Mouse (Mus musculus) CH12.LX (cell line): ENCODE results near the gene E2f2. TPM values are rescaled to one million over a fixed set of nuclear protein-coding genes. Genes with fewer than 3 reads are reported as not detected.

Source experiments
- DNase-seq: peaks from one replicate; pipeline ENCODE4 v3.0.0-alpha.2; 2013; ENCODE audit errors: extremely low read depth
- H3K27ac ChIP-seq: 2 replicates; pipeline ENCODE4 v1.5.1; 2012; ENCODE audit warnings: low read depth, mild to moderate bottlenecking, control low read depth, moderate library complexity; ENCODE audit not compliant: insufficient read depth
- H3K27me3 ChIP-seq: replicated peaks from 2 replicates; pipeline ENCODE3; 2012; ENCODE audit warnings: inconsistent platforms
- H3K36me3 ChIP-seq, 2 experiments: replicated peaks in 1 of 2; 2 replicates each; pipeline versions ENCODE3 to v1.6.1; 2012; ENCODE audit warnings: inconsistent platforms in 1 of 2, low read length in 1 of 2, mild to moderate bottlenecking in 1 of 2, mixed read lengths in 1 of 2, moderate library complexity in 1 of 2; ENCODE audit not compliant: control insufficient read depth in 1 of 2, insufficient read depth in 1 of 2
- H3K4me1 ChIP-seq, 2 experiments: 2 replicates each; pipeline ENCODE4 v1.6.1; 2012; ENCODE audit warnings: inconsistent platforms in 1 of 2, moderate library complexity in 1 of 2; ENCODE audit not compliant: insufficient read depth in 2 of 2, control insufficient read depth in 1 of 2
- H3K4me2 ChIP-seq: 2 replicates; pipeline ENCODE4 v1.6.1; 2012; ENCODE audit warnings: low read depth, mild to moderate bottlenecking, control low read depth; ENCODE audit not compliant: poor library complexity, insufficient read depth, severe bottlenecking
- H3K4me3 ChIP-seq, 3 experiments: fragments of 150-350 bp in 1 of 3; sonication (generic) in 1 of 3; replicated peaks in 1 of 3; 2 replicates each; pipeline versions ENCODE3 to v1.5.1; 2011 to 2012; ENCODE audit warnings: low read depth in 2 of 3, low read length in 2 of 3, mild to moderate bottlenecking in 2 of 3, moderate library complexity in 2 of 3, control low read depth in 1 of 3, improper control_type of control experiment in 1 of 3, inconsistent platforms in 1 of 3, mixed read lengths in 1 of 3; ENCODE audit not compliant: poor library complexity in 1 of 3
- H3K79me2 ChIP-seq: replicated peaks from 2 replicates; pipeline ENCODE4 v1.6.1; 2012; ENCODE audit warnings: mild to moderate bottlenecking, moderate library complexity; ENCODE audit not compliant: control insufficient read depth, poor library complexity, insufficient read depth, severe bottlenecking; ENCODE audit errors: extremely low read depth
- H3K9ac ChIP-seq: 2 replicates; pipeline ENCODE4 v1.6.1; 2012; ENCODE audit warnings: low read depth, mild to moderate bottlenecking, control low read depth, moderate library complexity; ENCODE audit not compliant: insufficient read depth
- H3K9me3 ChIP-seq: replicated peaks from 2 replicates; pipeline ENCODE3; 2012; ENCODE audit warnings: low read length, inconsistent platforms, mixed read lengths
- CTCF ChIP-seq, 2 experiments: IDR thresholded peaks in 1 of 2; conservative IDR thresholded peaks in 1 of 2; 2 replicates each; pipeline ENCODE4 v1.5.1; 2011 to 2012; ENCODE audit warnings: low read depth in 2 of 2, low read length in 2 of 2, improper control_type of control experiment in 1 of 2, inconsistent platforms in 1 of 2, mild to moderate bottlenecking in 1 of 2, moderate library complexity in 1 of 2
- EP300 ChIP-seq: IDR thresholded peaks from 2 replicates; pipeline ENCODE4 v1.6.1; 2011; ENCODE audit warnings: low read length, improper control_type of control experiment
- ETS1 ChIP-seq: conservative IDR thresholded peaks from 2 replicates; pipeline ENCODE4 v1.6.1; 2012; ENCODE audit warnings: low read depth, mild to moderate bottlenecking, inconsistent platforms, low read length, improper control_type of control experiment, moderate library complexity
- HCFC1 ChIP-seq: IDR thresholded peaks from 2 replicates; pipeline ENCODE4 v1.6.1; 2012; ENCODE audit warnings: low read depth, mild to moderate bottlenecking, inconsistent platforms, low read length, improper control_type of control experiment
- IRF4 ChIP-seq: IDR thresholded peaks from 2 replicates; pipeline ENCODE4 v1.6.1; 2014; ENCODE audit warnings: low read depth, mild to moderate bottlenecking, inconsistent platforms, low read length, improper control_type of control experiment
- JUN ChIP-seq: IDR thresholded peaks from 2 replicates; pipeline ENCODE4 v1.6.1; 2011; ENCODE audit warnings: low read depth, mild to moderate bottlenecking, low read length, improper control_type of control experiment, moderate library complexity; ENCODE audit not compliant: insufficient read depth
- JUND ChIP-seq: conservative IDR thresholded peaks from 2 replicates; pipeline ENCODE4 v1.6.1; 2011; ENCODE audit warnings: low read depth, low read length, improper control_type of control experiment
- KAT2A ChIP-seq: IDR thresholded peaks from 2 replicates; pipeline ENCODE4 v1.6.1; 2012; ENCODE audit warnings: low read length, improper control_type of control experiment, inconsistent platforms; ENCODE audit not compliant: insufficient replicate concordance
- MAFK ChIP-seq: IDR thresholded peaks from 2 replicates; pipeline ENCODE4 v1.6.1; 2011; ENCODE audit warnings: low read length, improper control_type of control experiment; ENCODE audit not compliant: insufficient replicate concordance
- MAZ ChIP-seq: IDR thresholded peaks from 2 replicates; pipeline ENCODE4 v1.6.1; 2012; ENCODE audit warnings: low read depth, mild to moderate bottlenecking, inconsistent platforms, low read length, improper control_type of control experiment, moderate library complexity
- MXI1 ChIP-seq: IDR thresholded peaks from 2 replicates; pipeline ENCODE4 v1.6.1; 2011; ENCODE audit warnings: mild to moderate bottlenecking, low read depth, low read length, improper control_type of control experiment
- MYC ChIP-seq: IDR thresholded peaks from 2 replicates; pipeline ENCODE4 v1.6.1; 2011; ENCODE audit warnings: low read depth, mild to moderate bottlenecking, improper control_type of control experiment, low read length
- NELFE ChIP-seq: IDR thresholded peaks from 2 replicates; pipeline ENCODE4 v1.6.1; 2011; ENCODE audit warnings: low read depth, low read length, improper control_type of control experiment
- NRF1 ChIP-seq: IDR thresholded peaks from 2 replicates; pipeline ENCODE4 v1.6.1; 2014; ENCODE audit warnings: low read depth, mild to moderate bottlenecking, inconsistent platforms, low read length, improper control_type of control experiment, moderate library complexity
- POLR2A ChIP-seq: IDR thresholded peaks from 2 replicates; pipeline ENCODE4 v1.6.1; 2011; ENCODE audit warnings: low read depth, mild to moderate bottlenecking, improper control_type of control experiment, low read length
- POLR2AphosphoS2 ChIP-seq: IDR thresholded peaks from 2 replicates; pipeline ENCODE4 v1.6.1; 2011; ENCODE audit warnings: low read depth, low read length, improper control_type of control experiment
- RAD21 ChIP-seq: IDR thresholded peaks from 2 replicates; pipeline ENCODE4 v1.6.1; 2011; ENCODE audit warnings: low read depth, mild to moderate bottlenecking, low read length, improper control_type of control experiment, moderate library complexity
- RCOR1 ChIP-seq: conservative IDR thresholded peaks from 2 replicates; pipeline ENCODE4 v1.6.1; 2012; ENCODE audit warnings: low read depth, mild to moderate bottlenecking, inconsistent platforms, low read length, improper control_type of control experiment
- SMC3 ChIP-seq: IDR thresholded peaks from 2 replicates; pipeline ENCODE4 v1.6.1; 2011; ENCODE audit warnings: low read depth, low read length, improper control_type of control experiment
- UBTF ChIP-seq: IDR thresholded peaks from 2 replicates; pipeline ENCODE4 v1.6.1; 2012; ENCODE audit warnings: low read depth, mild to moderate bottlenecking, inconsistent platforms, low read length, improper control_type of control experiment, moderate library complexity
- USF1 ChIP-seq: IDR thresholded peaks from 2 replicates; pipeline ENCODE4 v1.6.1; 2014; ENCODE audit warnings: low read depth, mild to moderate bottlenecking, inconsistent platforms, low read length, improper control_type of control experiment
- ZC3H11A ChIP-seq: IDR thresholded peaks from 2 replicates; pipeline ENCODE4 v1.6.1; 2012; ENCODE audit warnings: low read depth, mild to moderate bottlenecking, inconsistent platforms, low read length, improper control_type of control experiment
- ZKSCAN1 ChIP-seq: IDR thresholded peaks from 2 replicates; pipeline ENCODE4 v1.6.1; 2012; ENCODE audit warnings: low read depth, inconsistent platforms, low read length, improper control_type of control experiment, borderline replicate concordance
- ZNF384 ChIP-seq: IDR thresholded peaks from 2 replicates; pipeline ENCODE4 v1.6.1; 2012; ENCODE audit warnings: low read depth, low read length, improper control_type of control experiment, inconsistent platforms
- dilution Hi-C: fragments of 300-500 bp; cut with MboI; formaldehyde crosslinking; loops from 2 replicates; pipeline ENCODE4 v1.14.3; 2020; ENCODE audit warnings: low sequenced_read_pairs; ENCODE audit not compliant: extremely low pct_unique_long_range_greater_than_20kb, extremely low pct_ligation_motif_present
- in situ Hi-C: fragments of 300-500 bp; cut with MboI; formaldehyde crosslinking; loops from 3 replicates; pipeline ENCODE4 v1.14.3; 2019; ENCODE audit warnings: low sequenced_read_pairs, low pct_ligation_motif_present, low pct_unique_long_range_greater_than_20kb, mixed read lengths
- polyA plus RNA-seq: library from polyadenylated mRNA; unstranded; fragments of >175 nt; gene quantifications from 2 replicates; pipeline ENCODE4 v1.2.1, GENCODE M21; 2012; ENCODE audit warnings: low read depth; ENCODE audit not compliant: insufficient read length
- total RNA-seq, 2 experiments: library from RNA; depleted of rRNA; stranded (reverse); fragments of 300-350 nt in 1 of 2; fragments of >200 nt in 1 of 2; gene quantifications; 2 replicates each; pipeline ENCODE4 v1.2.3; 2012 to 2014

The E2f2 gene
- total and polyA plus RNA-seq, 3 experiments = 3.9 to 7.2 (median 4.4) TPM

- DNase-seq = no peak
- Histone ChIP-seq H3K79me2 (no peaks in the 10 kb centered on the region), H3K9me3 (no peaks in the 10 kb centered on the region), H3K27me3 (peaks cover 14% of the 10 kb centered on the region), H3K4me2 (no peak overlapping the region), H3K27ac (no peak overlapping the region), H3K36me3 (peaks cover 4 to 10% of the 10 kb centered on the region in 2 experiments), H3K9ac (no peak overlapping the region), H3K4me3 (no peak overlapping the region), H3K4me1 (no peaks in the 10 kb centered on the region)
- no peak for TF ChIP-seq RAD21
- TF ChIP-seq POLR2A = no peak
- TF ChIP-seq RCOR1 = no peak
- TF ChIP-seq MYC = no peak
- dilution Hi-C loops = no loop called here
- in situ Hi-C loops = no loop called here
Measured at GRCm38 (mm10) chr4:136198846-136199245, 26.7 kb downstream of the E2f2 start.

- dilution Hi-C loops = no loop called here
- Histone ChIP-seq H3K36me3 (peaks cover 0 to 2% of the 10 kb centered on the region in 2 experiments), H3K27ac (no peak overlapping the region)
- no peak for DNase-seq
- TF ChIP-seq SMC3 (peak; percentile 97), IRF4 (0 out of 2 replicates have a peak, but pooled peaks have one; percentile 12), RAD21 (peak; percentile 79), CTCF (conservative IDR thresholded peaks at IDR 0.05 in 1 of 2, IDR thresholded peaks at IDR 0.05 in 1 of 2; ENCODE audit: low read depth in 2 of 2, low read length in 2 of 2) (peak; percentile 64 to 90), MXI1 (no peak), EP300 (no peak), ZC3H11A (peak; percentile 83), NRF1 (peak; percentile 54), ZNF384 (peak; percentile 30; the same call in 1 of the 2 replicates), MAZ (0 out of 2 replicates have a peak, but pooled peaks have one; percentile 37)
- TF ChIP-seq, all 38 proteins: peak for 8
- Histone ChIP-seq H3K4me3 (no peak overlapping the region), H3K79me2 (no peaks in the 10 kb centered on the region), H3K27me3 (peaks cover 23% of the 10 kb centered on the region), H3K4me2 (no peak overlapping the region), H3K9ac (no peak overlapping the region), H3K9me3 (no peaks in the 10 kb centered on the region), H3K4me1 (no peaks in the 10 kb centered on the region)
- in situ Hi-C loops = loop anchor here (5.0 kb wide), 1 partner anchor 37 kb away; no protein-coding TSS in a partner anchor
Measured at GRCm38 (mm10) chr4:136199562-136200292, 27.5 kb downstream of the E2f2 start.

GRCm38 (mm10) chr4:136202509-136202908, 30.3 kb downstream of the E2f2 start:
- dilution Hi-C loops (no loop called here), in situ Hi-C loops (loop anchor here (5.0 kb wide), 1 partner anchor 40 kb away; no protein-coding TSS in a partner anchor)
- TF ChIP-seq HCFC1 (no peak), SMC3 (peak; percentile 62), JUND (no peak), POLR2AphosphoS2 (no peak), ETS1 (no peak), MXI1 (no peak), IRF4 (peak; percentile 10; the same call in 1 of the 2 replicates), ZKSCAN1 (no peak), JUN (no peak), CTCF (conservative IDR thresholded peaks at IDR 0.05 in 1 of 2, IDR thresholded peaks at IDR 0.05 in 1 of 2; ENCODE audit: low read depth in 2 of 2, low read length in 2 of 2) (peak; percentile 74 to 90), USF1 (no peak), KAT2A (no peak), RAD21 (peak; percentile 87), ZC3H11A (no peak), EP300 (no peak), MAFK (no peak), UBTF (no peak), NELFE (no peak)

More at GRCm38 (mm10) chr4:136202509-136202908, 30.3 kb downstream of the E2f2 start:
- no peak overlapping the region for H3K4me3 ChIP-seq
- H3K9ac ChIP-seq = no peak overlapping the region
- DNase-seq = peak; percentile 61
- peaks cover 0 to 8% of the 10 kb centered on the region in 2 experiments; a peak in 2 of 4 replicates for H3K4me1 ChIP-seq
- H3K4me2 ChIP-seq = no peak overlapping the region
- no peaks in the 10 kb centered on the region for H3K36me3 ChIP-seq
- H3K9me3 ChIP-seq = no peaks in the 10 kb centered on the region
- H3K27me3 ChIP-seq = peaks cover 41% of the 10 kb centered on the region
- no peaks in the 10 kb centered on the region for H3K79me2 ChIP-seq
- H3K27ac ChIP-seq = no peak overlapping the region
